Mouse (Mus musculus) lung, adult 2 months (tissue): Measurements from ENCODE around the gene Fzd4. TPM values are rescaled to one million over a fixed set of nuclear protein-coding genes. Genes with fewer than 3 reads are reported as not detected.

ENCODE experiments used
- DNase-seq: peaks from one replicate; pipeline ENCODE4 v3.0.0; 2022
- H3K4me1 ChIP-seq: fragments of 200-500 bp; 2 replicates; pipeline ENCODE4 v1.6.1; 2011; ENCODE audit warnings: low read length; ENCODE audit not compliant: control insufficient read depth, insufficient read depth
- H3K4me3 ChIP-seq: fragments of 200-500 bp; replicated peaks from 2 replicates; pipeline ENCODE3; 2011; ENCODE audit warnings: low read depth, mild to moderate bottlenecking, control low read depth, low read length; ENCODE audit errors: extremely low read depth
- CTCF ChIP-seq: fragments of 200-500 bp; IDR thresholded peaks from 2 replicates; pipeline ENCODE4 v1.5.1; 2011; ENCODE audit warnings: mild to moderate bottlenecking, low read length, control low read depth; ENCODE audit not compliant: insufficient read depth
- POLR2A ChIP-seq: fragments of 200-500 bp; IDR thresholded peaks from 2 replicates; pipeline ENCODE4 v1.6.1; 2011; ENCODE audit warnings: low read depth, mild to moderate bottlenecking, control low read depth, low read length, borderline replicate concordance; ENCODE audit errors: extremely low read depth
- WGBS: fragments of 180-500 bp; shearing (Covaris S2); methylation state at CpG from one replicate; pipeline ENCODE4 v1.1.7; 2018; 5-methylcytosine and 5-hydroxymethylcytosine counted together
- polyA plus RNA-seq: library from polyadenylated mRNA; depleted of rRNA; stranded (reverse); fragments of >200 nt; gene quantifications from 2 replicates; pipeline ENCODE4 v1.2.3, GENCODE M21; 2012

The Fzd4 gene
- polyA plus RNA-seq, 1 experiment: 27.8 TPM

- 72% methylated on average over 3 of the region's 3 CpGs for WGBS
- no peak for TF ChIP-seq POLR2A
- TF ChIP-seq CTCF: no peak
- DNase-seq: no peak
Observed at GRCm38 (mm10) chr7:89397837-89398534, 6.2 kb upstream of the Fzd4 start.

GRCm38 (mm10) chr7:89400721-89401120 is 3.4 kb upstream of the Fzd4 start:
- TF ChIP-seq CTCF (no peak), POLR2A (no peak)
- DNase-seq: no peak
- 94% methylated on average over 2 of the region's 2 CpGs for WGBS
- no peak overlapping the region for H3K4me3 ChIP-seq
- peaks cover 11% of the 10 kb centered on the region for H3K4me1 ChIP-seq

More at GRCm38 (mm10) chr7:89397837-89398534, 6.2 kb upstream of the Fzd4 start:
- Histone ChIP-seq H3K4me1 (peaks cover 8% of the 10 kb centered on the region), H3K4me3 (no peak overlapping the region)

GRCm38 (mm10) chr7:89401136-89401858 is 2.9 kb upstream of the Fzd4 start:
- WGBS: 88% methylated on average over 11 of the region's 11 CpGs
- TF ChIP-seq CTCF (no peak), POLR2A (no peak)
- no peak overlapping the region for H3K4me3 ChIP-seq

GRCm38 (mm10) chr7:89401936-89402335 is 2.2 kb upstream of the Fzd4 start:
- WGBS: 44% methylated on average over 3 of the region's 3 CpGs
- H3K4me3 ChIP-seq: no peak overlapping the region
- peaks cover 11% of the 10 kb centered on the region for H3K4me1 ChIP-seq
- TF ChIP-seq POLR2A (no peak), CTCF (no peak)
- DNase-seq: no peak

More at GRCm38 (mm10) chr7:89401136-89401858, 2.9 kb upstream of the Fzd4 start:
- H3K4me1 ChIP-seq: peaks cover 11% of the 10 kb centered on the region
- no peak for DNase-seq

GRCm38 (mm10) chr7:89403053-89403972 is 842 bp upstream of the Fzd4 start:
- TF ChIP-seq POLR2A: peak; percentile 63; the same call in 1 of the 2 replicates
- TF ChIP-seq CTCF: no peak

GRCm38 (mm10) chr7:89404734-89405440 is 732 bp downstream of the Fzd4 start:
- DNase-seq: peak; percentile 57
- TF ChIP-seq POLR2A (no peak; the same call in 1 of the 2 replicates), CTCF (no peak)
- Histone ChIP-seq H3K4me3 (peak overlapping the region; percentile 89), H3K4me1 (peaks cover 11% of the 10 kb centered on the region)
- 1% methylated on average over 35 of the region's 35 CpGs for WGBS

More at GRCm38 (mm10) chr7:89403053-89403972, 842 bp upstream of the Fzd4 start:
- Histone ChIP-seq H3K4me3 (peak overlapping the region; percentile 76), H3K4me1 (peaks cover 11% of the 10 kb centered on the region)
- DNase-seq: peak; percentile 76
- 4% methylated on average over 52 of the region's 52 CpGs for WGBS

GRCm38 (mm10) chr7:89406011-89406410 is 1.9 kb downstream of the Fzd4 start:
- DNase-seq: no peak
- no peak for TF ChIP-seq CTCF
- TF ChIP-seq POLR2A: no peak
- H3K4me1 ChIP-seq: peaks cover 11% of the 10 kb centered on the region
- peak overlapping the region; percentile 62 for H3K4me3 ChIP-seq
- 16% methylated on average over 1 of the region's 1 CpGs for WGBS

- Histone ChIP-seq H3K4me1 (peaks cover 13% of the 10 kb centered on the region), H3K4me3 (peak overlapping the region; percentile 42)
- peak; percentile 28; the same call in 1 of the 2 replicates for TF ChIP-seq POLR2A
- no peak for TF ChIP-seq CTCF
- peak; percentile 20 for DNase-seq
- 53% methylated on average over 24 of the region's 24 CpGs for WGBS
Observed at GRCm38 (mm10) chr7:89407006-89407940, 3.1 kb downstream of the Fzd4 start.
